Mouse (Mus musculus): Measurements from ENCODE around the gene Gm20696. TPM values are rescaled to one million over a fixed set of nuclear protein-coding genes. Genes with fewer than 3 reads are reported as not detected.

Gene Gm20696
- total and polyA plus RNA-seq, 3 experiments: 0.59 TPM; not detected in 2

DNA sequence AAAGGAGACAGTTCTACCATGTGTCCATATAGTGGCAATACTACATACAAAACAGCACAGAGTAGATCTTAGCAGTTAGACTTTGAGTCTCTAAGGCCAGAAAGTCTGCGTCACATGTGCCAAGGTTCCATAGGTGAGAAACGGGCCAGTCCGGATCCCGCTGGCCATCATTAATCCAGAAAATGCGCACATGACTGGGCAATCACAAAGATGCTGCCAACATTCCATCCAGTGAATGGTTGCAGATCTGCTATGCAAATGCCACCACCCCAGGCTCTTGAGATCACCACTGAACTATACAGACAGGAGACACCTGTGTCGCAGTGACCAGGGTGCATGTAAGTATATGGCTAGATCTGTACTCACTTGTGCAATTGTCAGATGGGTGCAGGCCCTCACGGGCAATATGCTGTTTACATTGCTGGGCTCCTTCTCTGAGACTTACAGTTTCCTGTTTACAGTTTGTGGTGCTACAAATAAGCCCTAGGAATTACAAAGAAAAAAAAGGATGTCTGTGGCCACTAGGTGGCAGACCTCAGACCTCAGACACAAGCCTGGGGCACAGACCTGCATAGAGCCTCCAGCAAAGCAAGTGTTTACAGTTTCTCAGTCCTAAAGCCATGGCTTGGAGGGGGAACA is 4.0 kb upstream of the Gm20696 start (continued):
- TF ChIP-seq MAZ (IDR thresholded peaks at IDR 0.05; ENCODE audit: low read depth, low read length) (0 out of 2 replicates have a peak, but pooled peaks have one; percentile 24), BHLHE40 (IDR thresholded peaks at IDR 0.05; ENCODE audit: low read depth, low read length) (no peak), ZNF384 (IDR thresholded peaks at IDR 0.05; ENCODE audit: low read depth, low read length) (peak; percentile 67), SMC3 (IDR thresholded peaks at IDR 0.05; ENCODE audit: low read depth, low read length) (peak; percentile 71), ELF1 (IDR thresholded peaks at IDR 0.05; ENCODE audit: low read depth, low read length) (0 out of 2 replicates have a peak, but pooled peaks have one; percentile 25)

- H3K27me3 ChIP-seq (replicated peaks): peaks cover 5% of the 10 kb centered on the region
- TF ChIP-seq BHLHE40 (IDR thresholded peaks at IDR 0.05; ENCODE audit: low read depth, low read length): no peak
- TF ChIP-seq GABPA (IDR thresholded peaks at IDR 0.05; ENCODE audit: insufficient replicate concordance, low read depth, low read length): no peak
- no peak for TF ChIP-seq PAX5 (IDR thresholded peaks at IDR 0.05; ENCODE audit: low read length)
- TF ChIP-seq KAT2A (IDR thresholded peaks at IDR 0.05; ENCODE audit: insufficient replicate concordance, low read length): no peak
- TF ChIP-seq ZNF384 (IDR thresholded peaks at IDR 0.05; ENCODE audit: low read depth, low read length): no peak
- TF ChIP-seq ZKSCAN1 (IDR thresholded peaks at IDR 0.05; ENCODE audit: borderline replicate concordance, low read depth, low read length): no peak
- TF ChIP-seq ELF1 (IDR thresholded peaks at IDR 0.05; ENCODE audit: low read depth, low read length): no peak
- TF ChIP-seq MEF2A (IDR thresholded peaks at IDR 0.05; ENCODE audit: borderline replicate concordance, low read depth, low read length): no peak
- TF ChIP-seq ETS1 (conservative IDR thresholded peaks at IDR 0.05; ENCODE audit: low read depth, low read length): no peak
- no peak for TF ChIP-seq JUN (IDR thresholded peaks at IDR 0.05; ENCODE audit: insufficient read depth, low read depth, low read length)
- no peak for TF ChIP-seq SIN3A (IDR thresholded peaks at IDR 0.05; ENCODE audit: low read length)
- TF ChIP-seq ZMIZ1 (IDR thresholded peaks at IDR 0.05; ENCODE audit: low read depth, low read length): no peak
- TF ChIP-seq CTCF (conservative IDR thresholded peaks at IDR 0.05 in 1 of 2, IDR thresholded peaks at IDR 0.05 in 1 of 2; ENCODE audit: low read depth in 2 of 2, low read length in 2 of 2): no peak
- TF ChIP-seq POLR2A (IDR thresholded peaks at IDR 0.05; ENCODE audit: low read depth, low read length): no peak
- TF ChIP-seq POLR2AphosphoS2 (IDR thresholded peaks at IDR 0.05; ENCODE audit: low read depth, low read length): no peak
- no peak for DNase-seq (ENCODE audit: extremely low read depth)
- H3K9ac ChIP-seq (ENCODE audit: insufficient read depth, low read depth): no peak overlapping the region
- no peaks in the 10 kb centered on the region for H3K9me3 ChIP-seq (replicated peaks; ENCODE audit: low read length)
- no peak overlapping the region for H3K27ac ChIP-seq (ENCODE audit: insufficient read depth, low read depth)
- in situ Hi-C loops (cut with MboI; ENCODE audit: low pct_ligation_motif_present, low pct_unique_long_range_greater_than_20kb, low sequenced_read_pairs) (loop anchor here (25.0 kb wide), 1 partner anchor 118 kb away; no protein-coding TSS in a partner anchor), dilution Hi-C loops (cut with MboI; ENCODE audit: extremely low pct_ligation_motif_present, extremely low pct_unique_long_range_greater_than_20kb, low sequenced_read_pairs) (no loop called here)
- H3K36me3 ChIP-seq (replicated peaks in 1 of 2; ENCODE audit: control insufficient read depth in 1 of 2, insufficient read depth in 1 of 2, low read length in 1 of 2): no peaks in the 10 kb centered on the region
- H3K4me2 ChIP-seq (ENCODE audit: insufficient read depth, low read depth, poor library complexity, severe bottlenecking): no peak overlapping the region
- peaks cover 6% of the 10 kb centered on the region; the same call in 1 of the 2 replicates for H3K79me2 ChIP-seq (replicated peaks; ENCODE audit: control insufficient read depth, extremely low read depth, insufficient read depth, poor library complexity, severe bottlenecking)
- H3K4me3 ChIP-seq (replicated peaks in 1 of 3; ENCODE audit: low read depth in 2 of 3, low read length in 2 of 3, poor library complexity in 1 of 3): no peak overlapping the region
- peaks cover 5 to 20% of the 10 kb centered on the region in 2 experiments for H3K4me1 ChIP-seq (ENCODE audit: control insufficient read depth in 1 of 2, insufficient read depth in 2 of 2)
These were observed 3.1 kb upstream of the Gm20696 start for GRCm38 (mm10) chr6:99669481-99670325.
